Mouse (Mus musculus) ES-Bruce4 (cell line): ENCODE measurements around the gene Gm20431. TPM values are rescaled to one million over a fixed set of nuclear protein-coding genes. Genes with fewer than 3 reads are reported as not detected.

Experiments used
- H3K27ac ChIP-seq: 2 replicates; pipeline ENCODE4 v1.5.1; 2012; ENCODE audit warnings: low read length, inconsistent platforms; ENCODE audit not compliant: insufficient read depth
- H3K27me3 ChIP-seq: 2 replicates; pipeline ENCODE4 v1.6.1; 2012; ENCODE audit warnings: mild to moderate bottlenecking, low read length, inconsistent platforms; ENCODE audit not compliant: control insufficient read depth, poor library complexity, insufficient read depth, severe bottlenecking
- H3K36me3 ChIP-seq: 2 replicates; pipeline ENCODE4 v1.6.1; 2012; ENCODE audit warnings: inconsistent platforms, mild to moderate bottlenecking, low read length, moderate library complexity; ENCODE audit not compliant: control insufficient read depth, poor library complexity, insufficient read depth, severe bottlenecking
- H3K4me1 ChIP-seq: one replicate; pipeline ENCODE4 v1.8.1; 2011; ENCODE audit warnings: low read length; ENCODE audit not compliant: control insufficient read depth, insufficient read depth
- H3K4me3 ChIP-seq: 2 replicates; pipeline ENCODE4 v1.5.1; 2011; ENCODE audit warnings: low read depth, mild to moderate bottlenecking, low read length
- H3K9ac ChIP-seq: 2 replicates; pipeline ENCODE4 v1.6.1; 2012; ENCODE audit warnings: low read depth, mild to moderate bottlenecking, inconsistent platforms; ENCODE audit not compliant: poor library complexity, severe bottlenecking
- H3K9me3 ChIP-seq: replicated peaks from 2 replicates; pipeline ENCODE4 v1.6.1; 2012; ENCODE audit warnings: mild to moderate bottlenecking, low read length, inconsistent platforms; ENCODE audit not compliant: control insufficient read depth, poor library complexity, insufficient read depth, severe bottlenecking
- CTCF ChIP-seq: IDR thresholded peaks from one replicate; pipeline ENCODE4 v1.8.1; 2011; ENCODE audit warnings: low read depth, low read length
- EP300 ChIP-seq: IDR thresholded peaks from 2 replicates; pipeline ENCODE4 v1.6.1; 2011; ENCODE audit warnings: low read depth, low read length; ENCODE audit not compliant: insufficient read depth
- POLR2A ChIP-seq: IDR thresholded peaks from one replicate; pipeline ENCODE4 v1.8.1; 2011; ENCODE audit warnings: low read length; ENCODE audit not compliant: insufficient read depth
- polyA plus RNA-seq: library from polyadenylated mRNA; stranded (reverse); fragments of >200 nt; gene quantifications from 2 replicates; pipeline ENCODE4 v1.2.4, GENCODE M21; 2011; ENCODE audit warnings: low read depth; ENCODE audit not compliant: missing spikeins, insufficient read depth, insufficient read length

Gm20431 gene
- polyA plus RNA-seq, 1 experiment = 7.0 TPM

GRCm38 (mm10) chr2:167640279-167640678 lies 21.0 kb downstream of the Gm20431 start:
- Histone ChIP-seq H3K36me3 (peaks cover 4% of the 10 kb centered on the region), H3K4me1 (no peaks in the 10 kb centered on the region), H3K27me3 (no peaks in the 10 kb centered on the region), H3K9ac (no peak overlapping the region), H3K9me3 (no peaks in the 10 kb centered on the region), H3K4me3 (no peak overlapping the region), H3K27ac (no peak overlapping the region)
- TF ChIP-seq POLR2A (no peak), CTCF (peak; percentile 64), EP300 (no peak)

DNA sequence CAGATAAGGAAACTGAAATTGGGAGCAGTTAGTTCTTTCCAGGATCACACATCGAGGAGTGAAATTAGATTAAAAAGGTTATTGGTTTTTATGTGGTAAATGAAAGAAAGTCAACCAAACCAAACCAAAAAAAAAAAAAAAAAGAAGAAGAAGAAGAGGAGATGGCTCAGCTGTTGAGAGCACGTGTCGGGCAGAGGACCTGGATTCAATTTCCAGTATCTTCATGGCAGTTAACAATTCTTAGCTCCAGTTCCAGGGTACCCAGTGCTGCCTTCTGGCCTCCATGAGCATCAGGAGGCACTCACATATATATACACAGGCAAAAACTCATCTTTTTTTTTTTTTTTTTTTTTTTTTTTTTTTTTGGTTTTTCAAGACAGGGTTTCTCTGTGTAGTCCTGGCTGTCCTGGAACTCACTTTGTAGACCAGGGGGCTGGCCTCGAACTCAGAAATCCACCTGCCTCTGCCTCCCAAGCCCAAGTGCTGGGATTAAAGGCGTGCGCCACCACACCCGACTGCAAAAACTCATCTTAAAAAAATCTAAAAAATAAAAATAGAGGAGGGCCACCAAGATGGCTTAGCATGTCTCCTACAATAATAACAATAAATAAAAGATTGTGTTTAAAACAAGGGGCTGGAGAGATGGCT lies 26.3 kb downstream of the Gm20431 start:
- H3K36me3 ChIP-seq = no peaks in the 10 kb centered on the region
- no peaks in the 10 kb centered on the region for H3K27me3 ChIP-seq
- no peak overlapping the region for H3K27ac ChIP-seq
- no peaks in the 10 kb centered on the region for H3K9me3 ChIP-seq
- H3K4me1 ChIP-seq = peaks cover 6% of the 10 kb centered on the region
- TF ChIP-seq POLR2A = no peak
- TF ChIP-seq EP300 = no peak
- no peak for TF ChIP-seq CTCF
- no peak overlapping the region for H3K9ac ChIP-seq
- H3K4me3 ChIP-seq = no peak overlapping the region

GRCm38 (mm10) chr2:167634338-167634770 lies 26.9 kb downstream of the Gm20431 start:
- Histone ChIP-seq H3K36me3 (no peaks in the 10 kb centered on the region), H3K9me3 (no peaks in the 10 kb centered on the region), H3K27me3 (no peaks in the 10 kb centered on the region), H3K4me3 (peak overlapping the region; percentile 45), H3K4me1 (peaks cover 8% of the 10 kb centered on the region), H3K27ac (no peak overlapping the region), H3K9ac (peak overlapping the region; percentile 79)
- TF ChIP-seq EP300 = no peak
- TF ChIP-seq POLR2A = no peak
- TF ChIP-seq CTCF = no peak

DNA sequence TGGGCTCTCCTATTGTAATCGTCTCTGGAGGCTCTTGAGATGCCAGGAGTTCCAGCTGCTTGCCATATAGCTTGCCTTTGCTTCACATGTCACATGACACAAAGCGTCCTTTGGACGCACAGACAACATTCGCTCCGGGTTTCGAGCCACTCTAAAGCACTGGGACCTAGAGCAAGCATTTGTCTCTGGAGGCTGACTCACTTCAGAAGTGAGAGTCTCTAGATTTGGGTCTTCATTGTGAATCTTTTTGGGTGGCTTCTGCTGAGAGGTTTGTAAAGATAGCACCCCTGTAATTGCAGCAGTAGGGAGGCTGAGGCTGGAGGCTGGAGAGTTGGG lies 27.8 kb downstream of the Gm20431 start:
- H3K4me3 ChIP-seq = no peak overlapping the region
- no peak overlapping the region for H3K27ac ChIP-seq
- H3K27me3 ChIP-seq = no peaks in the 10 kb centered on the region
- H3K9ac ChIP-seq = peak overlapping the region; percentile 79; the same call in 1 of the 2 replicates
- H3K36me3 ChIP-seq = peaks cover 2% of the 10 kb centered on the region; the same call in 1 of the 2 replicates
- no peak for TF ChIP-seq EP300
- no peak for TF ChIP-seq POLR2A
- TF ChIP-seq CTCF = no peak
- peaks cover 8% of the 10 kb centered on the region for H3K4me1 ChIP-seq
- H3K9me3 ChIP-seq = no peaks in the 10 kb centered on the region

GRCm38 (mm10) chr2:167632731-167633536 lies 28.4 kb downstream of the Gm20431 start:
- no peak for TF ChIP-seq EP300
- TF ChIP-seq CTCF = no peak
- no peak for TF ChIP-seq POLR2A
- peaks cover 2% of the 10 kb centered on the region; the same call in 1 of the 2 replicates for H3K36me3 ChIP-seq
- H3K4me1 ChIP-seq = peaks cover 8% of the 10 kb centered on the region
- peak overlapping the region; percentile 83 for H3K4me3 ChIP-seq
- H3K27me3 ChIP-seq = no peaks in the 10 kb centered on the region
- H3K27ac ChIP-seq = peak overlapping the region; percentile 83
- no peaks in the 10 kb centered on the region for H3K9me3 ChIP-seq
- H3K9ac ChIP-seq = peak overlapping the region; percentile 76
